Mouse (Mus musculus) stomach, embryonic 15.5 days (tissue): ENCODE results near the gene Dbx1. TPM values are rescaled to one million over a fixed set of nuclear protein-coding genes. Genes with fewer than 3 reads are reported as not detected.

Experiments
- ATAC-seq: fragments of 200-750 bp; cut with Nextera tagmentation; 2 replicates; pipeline ENCODE4 v1.8.0; 2017; ENCODE audit warnings: low read depth, moderate number of reproducible peaks, moderate TSS enrichment; ENCODE audit not compliant: insufficient read depth, low FRiP score
- H3K27ac ChIP-seq: fragments of 300-500 bp; sonication (generic); 2 replicates; pipeline ENCODE4 v1.5.1; 2015; ENCODE audit warnings: mild to moderate bottlenecking, inconsistent platforms
- H3K27me3 ChIP-seq: fragments of 300-500 bp; sonication (generic); replicated peaks from 2 replicates; pipeline ENCODE4 v1.6.1; 2015; ENCODE audit warnings: inconsistent platforms
- H3K36me3 ChIP-seq: fragments of 300-500 bp; sonication (generic); 2 replicates; pipeline ENCODE4 v1.6.1; 2015; ENCODE audit warnings: inconsistent platforms
- H3K4me1 ChIP-seq: fragments of 300-500 bp; sonication (generic); 2 replicates; pipeline ENCODE4 v1.6.1; 2015; ENCODE audit warnings: inconsistent platforms
- H3K4me2 ChIP-seq: fragments of 300-500 bp; sonication (generic); 2 replicates; pipeline ENCODE4 v1.6.1; 2015; ENCODE audit warnings: mild to moderate bottlenecking, inconsistent platforms
- H3K4me3 ChIP-seq: fragments of 300-500 bp; sonication (generic); replicated peaks from 2 replicates; pipeline ENCODE4 v1.5.1; 2015; ENCODE audit warnings: inconsistent platforms
- H3K9ac ChIP-seq: fragments of 300-500 bp; sonication (generic); 2 replicates; pipeline ENCODE4 v1.6.1; 2015; ENCODE audit warnings: inconsistent platforms
- H3K9me3 ChIP-seq: fragments of 300-500 bp; sonication (generic); 2 replicates; pipeline ENCODE4 v1.6.1; 2016; ENCODE audit warnings: inconsistent platforms
- WGBS: fragments of 180-500 bp; shearing (Covaris S2); methylation state at CpG from one replicate; pipeline ENCODE4 v1.1.7; 2015; 5-methylcytosine and 5-hydroxymethylcytosine counted together
- polyA plus RNA-seq: library from polyadenylated mRNA; unstranded; fragments of >200 nt; fragmentation: Nextera tagmentation; extraction: Ambion mirVana; gene quantifications from 2 replicates; pipeline ENCODE4 v1.2.1, GENCODE M21; 2015

The Dbx1 gene
- polyA plus RNA-seq, 1 experiment from 2014 or later = 0.14 TPM

DNA sequence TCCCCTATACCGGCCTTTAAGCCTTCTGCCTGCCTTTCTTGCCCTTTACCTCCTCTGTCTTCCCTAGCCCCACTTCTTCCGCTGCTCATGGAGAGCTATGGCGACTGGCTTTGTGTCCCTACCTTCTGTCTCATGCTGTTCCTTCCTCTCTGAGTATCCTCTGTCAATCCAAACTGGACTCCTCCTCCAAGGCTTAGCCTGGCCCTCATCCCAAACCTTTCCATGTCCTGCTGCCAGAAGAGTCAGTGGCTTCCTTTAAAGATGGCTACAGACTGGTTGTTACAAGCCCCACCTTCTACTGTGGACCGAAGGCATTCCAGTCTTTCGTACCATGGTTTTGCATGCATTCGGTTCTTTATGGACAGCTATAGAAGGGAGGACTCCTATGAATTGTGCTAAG, 53.5 kb downstream of the Dbx1 start:
- Histone ChIP-seq H3K9ac (no peak overlapping the region), H3K4me3 (no peak overlapping the region), H3K4me1 (no peaks in the 10 kb centered on the region), H3K27ac (no peak overlapping the region), H3K4me2 (no peak overlapping the region), H3K9me3 (no peaks in the 10 kb centered on the region), H3K36me3 (peaks cover 45% of the 10 kb centered on the region), H3K27me3 (no peaks in the 10 kb centered on the region)
- 92% methylated on average over 6 of the region's 6 CpGs for WGBS
- no peak for ATAC-seq

- H3K9ac ChIP-seq = no peak overlapping the region
- WGBS = 70% methylated on average over 7 of the region's 7 CpGs
- peaks cover 44% of the 10 kb centered on the region for H3K36me3 ChIP-seq
- no peak overlapping the region for H3K4me2 ChIP-seq
- ATAC-seq = no peak
- no peaks in the 10 kb centered on the region for H3K27me3 ChIP-seq
- H3K4me3 ChIP-seq = no peak overlapping the region
- no peaks in the 10 kb centered on the region for H3K4me1 ChIP-seq
- H3K9me3 ChIP-seq = no peaks in the 10 kb centered on the region
- H3K27ac ChIP-seq = no peak overlapping the region
Observed at GRCm38 (mm10) chr7:49582551-49582950, 54.1 kb downstream of the Dbx1 start.

DNA sequence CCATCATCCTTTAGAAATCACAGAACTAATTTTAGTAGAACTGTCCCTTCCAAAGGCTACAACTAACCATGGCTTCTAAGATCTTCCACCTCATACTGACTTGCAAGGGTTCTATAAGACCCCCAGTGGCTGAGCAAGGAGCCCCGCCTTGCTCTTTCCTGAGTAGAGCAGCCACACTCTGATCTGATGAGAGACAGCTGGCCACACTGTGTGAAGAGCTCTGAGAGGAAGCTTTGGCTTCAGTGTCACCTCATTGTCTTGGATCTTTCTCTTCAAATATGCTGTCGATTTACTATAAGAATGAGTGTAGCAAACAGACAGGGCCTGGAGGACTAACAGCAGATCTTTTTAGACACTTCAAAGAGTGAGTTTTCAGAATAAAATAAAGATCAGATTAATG, 54.7 kb downstream of the Dbx1 start:
- no peak for ATAC-seq

More for the DNA sequence above, 54.7 kb downstream of the Dbx1 start:
- Histone ChIP-seq H3K4me2 (no peak overlapping the region), H3K27me3 (no peaks in the 10 kb centered on the region), H3K9me3 (no peaks in the 10 kb centered on the region), H3K27ac (no peak overlapping the region), H3K36me3 (peaks cover 45% of the 10 kb centered on the region), H3K9ac (no peak overlapping the region), H3K4me3 (no peak overlapping the region), H3K4me1 (no peaks in the 10 kb centered on the region)
- 85% methylated on average over 2 of the region's 2 CpGs for WGBS

Other genes starting within 250 kb of the Dbx1 start
- 19.1 and 20.0 TPM in 2 replicates for gene Htatip2, start 122.3 kb upstream of the Dbx1 start, polyA plus RNA-seq
- gene Prmt3, start 141.5 kb upstream of the Dbx1 start, polyA plus RNA-seq = 48.9 and 54.6 TPM in 2 replicates